Mouse (Mus musculus) lung, postnatal 0 days (tissue): ENCODE measurements around the gene Bcl2l12.

Experiments
- CTCF ChIP-seq: IDR thresholded peaks from 2 replicates; pipeline ENCODE4 v1.5.1; 2016; ENCODE audit warnings: antibody characterized with exemption, mild to moderate bottlenecking
- EP300 ChIP-seq: IDR thresholded peaks from 2 replicates; pipeline ENCODE4 v1.6.1; 2016; ENCODE audit warnings: antibody characterized with exemption, mild to moderate bottlenecking, control low read depth

DNA sequence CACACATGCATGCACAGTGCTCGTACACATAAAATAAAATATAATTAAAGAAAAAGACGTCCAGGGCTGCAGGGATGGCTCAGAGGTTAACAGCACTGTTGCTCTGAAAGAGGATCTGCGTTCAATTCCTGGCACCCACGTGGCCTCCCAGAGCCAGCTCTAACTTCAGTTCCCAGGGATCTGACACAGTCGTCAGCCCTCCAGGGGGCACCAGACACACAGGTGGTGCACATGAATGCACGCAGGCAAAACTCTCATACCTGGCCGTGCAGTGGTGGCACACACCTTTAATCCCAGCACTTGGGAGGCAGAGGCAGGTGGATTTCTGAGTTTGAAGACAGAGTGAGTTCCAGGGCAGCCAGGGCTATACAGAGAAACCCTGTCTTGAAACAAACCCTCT lies 32.5 kb downstream of the Bcl2l12 start:
- peak; percentile 23 for TF ChIP-seq CTCF
- TF ChIP-seq EP300 = no peak
